Mouse (Mus musculus) hindbrain, embryonic 13.5 days (tissue): ENCODE results near the gene Rapgefl1. TPM values are rescaled to one million over a fixed set of nuclear protein-coding genes. Genes with fewer than 3 reads are reported as not detected.
"Not testable (repeated sequence)": the region's sequence is repeated elsewhere in the genome, so short reads cannot be mapped to it uniquely, and the experiment has no call there.

Source experiments
- ATAC-seq: fragments of 200-750 bp; cut with Nextera tagmentation; 2 replicates; pipeline ENCODE4 v1.8.0; 2017; ENCODE audit warnings: moderate TSS enrichment; ENCODE audit not compliant: low FRiP score
- H3K27ac ChIP-seq: fragments of 300-500 bp; sonication (generic); 2 replicates; pipeline ENCODE4 v1.5.1; 2015; ENCODE audit warnings: inconsistent platforms, mild to moderate bottlenecking, moderate library complexity
- H3K27me3 ChIP-seq: fragments of 300-500 bp; sonication (generic); 2 replicates; pipeline ENCODE4 v1.6.1; 2015; ENCODE audit warnings: mild to moderate bottlenecking, inconsistent platforms
- H3K36me3 ChIP-seq: fragments of 300-500 bp; sonication (generic); 2 replicates; pipeline ENCODE4 v1.6.1; 2015; ENCODE audit warnings: mild to moderate bottlenecking, inconsistent platforms
- H3K4me1 ChIP-seq: fragments of 300-500 bp; sonication (generic); replicated peaks from 2 replicates; pipeline ENCODE4 v1.6.1; 2015; ENCODE audit warnings: inconsistent platforms
- H3K4me2 ChIP-seq: fragments of 300-500 bp; sonication (generic); 2 replicates; pipeline ENCODE4 v1.6.1; 2015; ENCODE audit warnings: inconsistent platforms, mild to moderate bottlenecking, moderate library complexity
- H3K4me3 ChIP-seq: fragments of 300-500 bp; sonication (generic); 2 replicates; pipeline ENCODE4 v1.5.1; 2015; ENCODE audit warnings: mild to moderate bottlenecking, inconsistent platforms
- H3K9ac ChIP-seq: fragments of 300-500 bp; sonication (generic); 2 replicates; pipeline ENCODE4 v1.6.1; 2015; ENCODE audit warnings: mild to moderate bottlenecking, inconsistent platforms
- H3K9me3 ChIP-seq: fragments of 300-500 bp; sonication (generic); 2 replicates; pipeline ENCODE4 v1.6.1; 2016; ENCODE audit warnings: inconsistent platforms
- WGBS: fragments of 180-500 bp; shearing (Covaris S2); methylation state at CpG from one replicate; pipeline ENCODE4 v1.1.7; 2015; 5-methylcytosine and 5-hydroxymethylcytosine counted together
- polyA plus RNA-seq: library from polyadenylated mRNA; unstranded; fragments of >200 nt; fragmentation: Nextera tagmentation; extraction: Ambion mirVana; gene quantifications from 2 replicates; pipeline ENCODE4 v1.2.1, GENCODE M21; 2015

Rapgefl1 gene
- polyA plus RNA-seq, 1 experiment from 2014 or later, result 6.2 TPM

DNA sequence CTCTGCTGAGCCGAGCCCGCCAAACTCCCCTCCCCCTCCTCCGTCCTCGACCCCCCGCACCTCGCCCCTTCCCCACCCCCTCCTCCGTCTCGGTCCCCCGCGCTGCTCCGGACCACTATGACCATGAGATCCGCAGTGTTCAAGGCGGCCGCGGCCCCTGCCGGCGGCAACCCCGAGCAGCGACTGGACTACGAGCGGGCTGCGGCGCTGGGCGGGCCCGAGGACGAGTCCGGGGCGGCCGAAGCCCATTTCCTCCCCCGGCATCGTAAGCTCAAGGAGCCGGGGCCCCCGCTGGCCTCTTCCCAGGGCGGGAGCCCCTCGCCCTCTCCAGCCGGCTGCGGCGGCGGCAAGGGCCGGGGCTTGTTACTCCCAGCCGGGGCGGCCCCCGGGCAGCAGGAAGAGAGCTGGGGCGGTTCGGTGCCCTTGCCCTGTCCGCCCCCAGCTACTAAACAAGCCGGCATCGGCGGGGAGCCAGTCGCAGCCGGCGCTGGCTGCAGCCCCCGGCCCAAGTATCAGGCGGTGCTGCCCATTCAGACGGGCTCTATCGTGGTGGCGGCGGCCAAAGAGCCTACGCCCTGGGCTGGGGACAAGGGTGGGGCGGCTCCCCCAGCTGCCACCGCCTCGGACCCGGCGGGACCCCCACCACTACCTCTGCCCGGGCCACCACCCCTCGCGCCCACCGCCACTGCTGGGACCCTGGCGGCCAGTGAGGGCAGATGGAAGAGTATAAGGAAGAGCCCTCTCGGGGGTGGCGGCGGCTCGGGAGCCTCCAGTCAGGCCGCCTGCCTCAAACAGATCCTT is 40.7 kb upstream of the Rapgefl1 start:
- H3K27me3 ChIP-seq, result no peaks in the 10 kb centered on the region
- peaks cover 50% of the 10 kb centered on the region for H3K4me1 ChIP-seq
- H3K9me3 ChIP-seq, result no peaks in the 10 kb centered on the region
- peak; percentile 56 for ATAC-seq
- under 1% methylated on average over 59 of the region's 74 CpGs for WGBS
- peaks cover 19% of the 10 kb centered on the region for H3K36me3 ChIP-seq
- peak overlapping the region; percentile 100 for H3K27ac ChIP-seq
- H3K4me2 ChIP-seq, result peak overlapping the region; percentile 99
- H3K4me3 ChIP-seq, result peak overlapping the region; percentile 100
- peak overlapping the region; percentile 100 for H3K9ac ChIP-seq

DNA sequence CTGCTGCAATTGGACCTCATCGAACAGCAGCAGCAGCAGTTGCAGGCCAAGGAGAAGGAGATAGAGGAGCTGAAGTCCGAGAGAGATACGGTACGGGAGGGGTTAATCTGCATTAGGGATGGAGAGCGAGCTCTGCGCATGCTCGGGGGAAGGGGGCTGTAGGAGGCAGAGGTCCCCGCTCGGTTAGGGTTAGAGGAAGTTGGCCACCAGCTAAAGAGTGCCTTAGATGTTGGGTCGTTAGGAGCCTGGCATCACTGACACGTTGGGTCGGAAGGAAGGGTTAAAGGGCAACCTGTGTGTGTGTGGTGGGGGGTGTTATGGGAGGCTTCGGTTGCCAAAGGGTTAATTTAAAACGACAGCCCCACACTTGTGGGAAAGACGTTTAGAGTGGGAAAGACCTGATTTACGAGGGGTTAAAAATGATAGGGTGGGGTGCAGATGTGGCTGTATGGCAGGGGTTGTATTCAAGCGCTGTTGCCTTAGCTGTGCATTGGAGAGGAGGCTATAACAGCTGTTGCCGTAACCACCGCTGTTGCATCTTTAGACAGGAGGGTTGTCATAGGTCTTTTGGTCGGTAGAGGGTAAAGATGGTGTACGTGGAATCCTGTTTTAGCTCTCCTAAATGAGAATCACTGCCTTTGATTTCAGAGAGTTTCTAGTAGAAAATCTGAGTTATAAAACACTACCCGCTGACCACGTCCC is 39.9 kb upstream of the Rapgefl1 start:
- Histone ChIP-seq H3K4me2 (peak overlapping the region; percentile 99), H3K27ac (peak overlapping the region; percentile 100), H3K27me3 (no peaks in the 10 kb centered on the region), H3K9me3 (no peaks in the 10 kb centered on the region), H3K9ac (peak overlapping the region; percentile 100), H3K36me3 (peaks cover 27% of the 10 kb centered on the region), H3K4me3 (peak overlapping the region; percentile 100), H3K4me1 (peaks cover 54% of the 10 kb centered on the region)
- WGBS, result 3% methylated on average over 23 of the region's 23 CpGs
- ATAC-seq, result peak; percentile 57

GRCm38 (mm10) chr11:98797306-98797705 is 39.3 kb upstream of the Rapgefl1 start:
- WGBS, result 7% methylated on average over 5 of the region's 5 CpGs
- Histone ChIP-seq H3K4me2 (peak overlapping the region; percentile 99), H3K4me1 (peaks cover 51% of the 10 kb centered on the region), H3K27me3 (no peaks in the 10 kb centered on the region), H3K4me3 (peak overlapping the region; percentile 100), H3K9ac (peak overlapping the region; percentile 100), H3K9me3 (no peaks in the 10 kb centered on the region), H3K27ac (peak overlapping the region; percentile 100), H3K36me3 (peaks cover 33% of the 10 kb centered on the region)
- no peak for ATAC-seq

DNA sequence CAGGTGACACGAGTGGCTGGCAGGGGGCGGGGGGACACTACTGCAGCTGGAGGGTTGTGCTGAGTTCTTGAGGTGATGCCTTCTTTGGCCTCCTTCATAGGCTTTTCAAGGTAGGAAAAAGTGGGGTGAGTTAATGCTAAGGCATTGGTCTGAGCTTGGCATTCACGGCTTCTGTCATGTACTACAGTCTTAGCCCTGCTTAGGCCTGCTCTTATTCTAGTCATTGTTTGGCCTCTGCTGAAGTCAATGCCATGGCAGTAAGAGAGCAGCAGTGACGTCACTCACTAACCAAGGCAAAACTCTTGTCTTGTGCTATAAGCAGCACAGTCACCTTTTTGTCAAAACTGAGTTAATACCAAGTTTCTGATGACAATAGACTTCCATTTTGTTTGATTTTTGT is 38.7 kb upstream of the Rapgefl1 start:
- Histone ChIP-seq H3K4me1 (peaks cover 47% of the 10 kb centered on the region), H3K27ac (peak overlapping the region; percentile 100; the same call in 1 of the 2 replicates), H3K36me3 (peaks cover 39% of the 10 kb centered on the region), H3K27me3 (no peaks in the 10 kb centered on the region), H3K4me3 (peak overlapping the region; percentile 100), H3K9me3 (no peaks in the 10 kb centered on the region), H3K9ac (peak overlapping the region; percentile 100), H3K4me2 (peak overlapping the region; percentile 99)
- 45% methylated on average over 4 of the region's 4 CpGs for WGBS
- no peak for ATAC-seq

DNA sequence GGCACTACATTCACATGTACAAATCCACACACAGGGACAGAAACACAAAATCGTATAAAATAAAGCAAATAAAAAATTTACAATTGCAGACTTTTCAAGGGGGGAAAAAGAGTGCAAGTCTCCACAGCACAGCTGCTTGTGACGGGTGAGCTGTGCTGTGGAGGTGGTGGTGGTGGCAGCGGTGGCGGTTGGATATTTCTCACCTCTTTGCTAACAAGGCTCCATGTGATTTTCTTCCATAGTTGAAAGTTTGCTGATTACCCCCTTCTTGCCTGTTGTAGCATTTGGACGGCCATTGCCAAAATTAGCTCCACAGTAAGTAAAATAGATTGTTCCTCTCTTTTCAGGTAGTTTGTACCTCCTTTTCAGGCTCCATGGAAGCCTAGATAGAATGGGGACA is 32.0 kb upstream of the Rapgefl1 start, which contains the start of gene Casc3:
Casc3 (plus strand) TSS at position 301 of the 400 bp plus-strand sequence.
- no peak within 1 kb of the TSS for H3K4me2 ChIP-seq
- WGBS, result 96% methylated on average over 5 of the region's 5 CpGs
- H3K36me3 ChIP-seq, result peaks cover 85% of the 10 kb centered on the region
- no peaks in the 10 kb centered on the region for H3K9me3 ChIP-seq
- no peak within 1 kb of the TSS for H3K4me3 ChIP-seq
- no peaks in the 10 kb centered on the region for H3K27me3 ChIP-seq
- no peak within 1 kb of the TSS for H3K27ac ChIP-seq
- ATAC-seq, result no peak
- H3K4me1 ChIP-seq, result peaks cover 21% of the 10 kb centered on the region
- H3K9ac ChIP-seq, result no peak within 1 kb of the TSS

GRCm38 (mm10) chr11:98808417-98808816 is 28.2 kb upstream of the Rapgefl1 start:
- Histone ChIP-seq H3K9me3 (no peaks in the 10 kb centered on the region), H3K9ac (peak overlapping the region; percentile 36; the same call in 1 of the 2 replicates), H3K4me2 (peak overlapping the region; percentile 78), H3K36me3 (peaks cover 66% of the 10 kb centered on the region), H3K4me3 (no peak overlapping the region), H3K27me3 (no peaks in the 10 kb centered on the region), H3K27ac (peak overlapping the region; percentile 100), H3K4me1 (peaks cover 34% of the 10 kb centered on the region)
- no peak for ATAC-seq
- WGBS, result 92% methylated on average over 2 of the region's 2 CpGs

DNA sequence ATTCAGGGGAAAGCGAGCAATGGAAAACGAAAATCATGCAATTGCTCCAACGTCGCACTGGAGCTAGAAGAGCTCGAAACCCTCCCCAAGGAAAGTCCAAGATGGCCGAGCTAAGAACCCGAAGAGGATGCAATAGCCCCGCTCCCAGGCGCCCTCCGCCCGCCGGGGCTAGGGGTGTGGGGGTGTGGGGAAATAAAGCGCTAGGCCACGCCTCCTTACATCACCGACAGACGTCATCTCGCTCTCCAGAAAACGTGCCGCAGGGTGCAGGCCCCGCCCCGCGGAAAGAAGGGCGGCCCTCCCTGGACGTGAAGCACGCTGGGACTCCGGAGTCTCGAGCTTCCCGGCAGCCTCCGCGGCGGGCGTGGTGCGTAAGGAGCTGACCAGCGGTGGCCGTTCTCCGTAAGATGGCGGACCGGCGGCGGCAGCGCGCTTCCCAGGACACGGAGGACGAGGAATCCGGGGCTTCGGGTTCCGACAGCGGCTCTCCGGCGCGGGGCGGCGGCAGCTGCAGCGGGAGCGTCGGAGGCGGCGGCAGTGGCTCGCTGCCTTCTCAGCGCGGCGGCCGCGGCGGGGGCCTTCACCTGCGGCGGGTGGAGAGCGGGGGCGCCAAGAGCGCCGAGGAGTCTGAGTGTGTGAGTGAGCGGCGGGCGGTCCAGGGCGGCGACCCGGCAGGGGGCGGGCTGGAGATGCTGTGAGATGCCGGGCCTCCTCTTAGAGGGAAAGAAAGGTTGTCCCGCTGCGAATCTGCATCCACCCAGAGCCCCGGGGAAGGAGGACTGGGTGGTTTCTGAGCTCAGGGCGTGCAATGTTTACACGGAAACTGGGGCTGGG is 26.9 kb upstream of the Rapgefl1 start:
- WGBS, result under 1% methylated on average over 80 of the region's 84 CpGs
- peak overlapping the region; percentile 100 for H3K27ac ChIP-seq
- peaks cover 66% of the 10 kb centered on the region for H3K36me3 ChIP-seq

GRCm38 (mm10) chr11:98810686-98811085 is 25.9 kb upstream of the Rapgefl1 start:
- 77% methylated on average over 7 of the region's 7 CpGs for WGBS
- Histone ChIP-seq H3K4me3 (peak overlapping the region; percentile 93), H3K9ac (peak overlapping the region; percentile 96), H3K27ac (peak overlapping the region; percentile 100), H3K27me3 (no peaks in the 10 kb centered on the region), H3K36me3 (peaks cover 64% of the 10 kb centered on the region), H3K9me3 (no peaks in the 10 kb centered on the region), H3K4me2 (peak overlapping the region; percentile 78), H3K4me1 (peaks cover 34% of the 10 kb centered on the region)
- no peak for ATAC-seq

More for the DNA sequence above, 26.9 kb upstream of the Rapgefl1 start:
- H3K4me3 ChIP-seq, result peak overlapping the region; percentile 93
- H3K27me3 ChIP-seq, result no peaks in the 10 kb centered on the region
- H3K9ac ChIP-seq, result peak overlapping the region; percentile 96
- H3K4me2 ChIP-seq, result peak overlapping the region; percentile 78
- H3K4me1 ChIP-seq, result peaks cover 34% of the 10 kb centered on the region
- H3K9me3 ChIP-seq, result no peaks in the 10 kb centered on the region
- ATAC-seq, result peak; percentile 98

DNA sequence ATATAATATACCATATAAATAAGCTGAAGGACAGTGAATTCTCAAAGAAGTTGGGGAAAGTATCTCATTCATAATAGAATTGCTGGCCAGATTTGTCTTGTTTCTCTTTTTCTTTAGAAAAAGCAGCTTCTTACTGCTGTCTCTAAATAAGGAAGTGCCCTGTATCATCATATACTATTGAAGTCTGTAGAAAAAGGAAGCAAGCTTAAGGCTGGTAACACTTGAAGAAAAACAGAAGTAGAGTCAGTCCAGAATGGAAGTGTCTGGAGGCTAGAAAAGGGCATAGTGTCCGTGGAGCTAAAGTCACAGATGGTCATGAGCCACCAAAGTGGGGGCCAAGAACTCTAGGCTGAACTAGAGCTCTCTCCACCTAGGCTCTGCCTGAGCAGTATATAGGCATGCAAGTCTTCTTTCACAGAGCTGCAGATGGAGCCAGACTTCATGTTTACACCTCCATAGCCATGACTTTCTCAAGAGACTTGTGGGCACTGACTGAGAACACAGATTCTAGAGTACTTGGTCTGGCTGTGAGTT is 19.8 kb upstream of the Rapgefl1 start:
- Histone ChIP-seq H3K9me3 (no peaks in the 10 kb centered on the region), H3K4me3 (no peak overlapping the region), H3K27ac (no peak overlapping the region), H3K36me3 (peaks cover 90% of the 10 kb centered on the region), H3K4me1 (peaks cover 6% of the 10 kb centered on the region), H3K9ac (no peak overlapping the region), H3K27me3 (no peaks in the 10 kb centered on the region), H3K4me2 (no peak overlapping the region)
- ATAC-seq, result no peak
- WGBS, result 95% methylated on average over 1 of the region's 1 CpGs

DNA sequence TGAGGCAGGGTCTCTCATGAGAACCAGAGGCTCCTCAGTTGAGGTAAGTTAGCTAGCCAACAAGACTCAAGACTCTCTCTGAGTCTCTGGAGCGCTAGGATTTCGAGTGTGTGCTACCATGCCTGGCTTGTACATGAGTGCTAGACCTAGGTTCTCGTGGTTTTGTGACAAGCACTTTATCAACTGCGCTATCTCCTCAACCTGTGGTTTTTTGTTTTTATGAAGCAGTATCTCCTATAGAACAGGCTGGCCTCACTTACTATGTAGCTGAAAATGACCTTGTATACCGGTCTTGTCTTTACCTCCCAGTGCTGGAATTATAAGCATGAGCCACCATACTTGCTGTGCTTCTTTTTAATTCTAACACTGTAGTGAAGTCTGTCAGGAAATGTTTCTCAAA is 15.6 kb upstream of the Rapgefl1 start:
- WGBS, result 98% methylated on average over 5 of the region's 5 CpGs
- Histone ChIP-seq H3K4me3 (no peak overlapping the region), H3K4me2 (no peak overlapping the region), H3K4me1 (no peaks in the 10 kb centered on the region), H3K9ac (no peak overlapping the region), H3K36me3 (peaks cover 92% of the 10 kb centered on the region), H3K9me3 (no peaks in the 10 kb centered on the region), H3K27ac (no peak overlapping the region), H3K27me3 (no peaks in the 10 kb centered on the region)
- ATAC-seq, result no peak

- H3K27me3 ChIP-seq, H3K4me2 ChIP-seq, H3K4me3 ChIP-seq, H3K9ac ChIP-seq, ATAC-seq, H3K4me1 ChIP-seq, H3K27ac ChIP-seq, H3K9me3 ChIP-seq: not testable (repeated sequence)
- H3K36me3 ChIP-seq, result peaks cover 91% of the 10 kb centered on the region
- 98% methylated on average over 2 of the region's 2 CpGs for WGBS
Measured at GRCm38 (mm10) chr11:98826071-98826470, 10.5 kb upstream of the Rapgefl1 start.
